Mouse (Mus musculus) midbrain, postnatal 0 days (tissue): Measurements from ENCODE around the gene Ccdc134. TPM values are rescaled to one million over a fixed set of nuclear protein-coding genes. Genes with fewer than 3 reads are reported as not detected.

Source experiments
- ATAC-seq: fragments of 200-750 bp; cut with Nextera tagmentation; 2 replicates; pipeline ENCODE4 v1.8.0; 2017; ENCODE audit warnings: moderate number of reproducible peaks, mild to moderate bottlenecking, moderate TSS enrichment, moderate library complexity; ENCODE audit not compliant: low FRiP score
- DNase-seq: peaks from one replicate; pipeline ENCODE4 v3.0.0-alpha.2; 2015; ENCODE audit warnings: low spot score
- H3K27ac ChIP-seq: fragments of 300-500 bp; sonication (generic); 2 replicates; pipeline ENCODE4 v1.5.1; 2014; ENCODE audit warnings: low read depth, mild to moderate bottlenecking, low read length, mixed read lengths
- H3K27me3 ChIP-seq: fragments of 300-500 bp; sonication (generic); 2 replicates; pipeline ENCODE4 v1.6.1; 2014; ENCODE audit warnings: low read length, control low read depth, mixed read lengths; ENCODE audit not compliant: insufficient read depth
- H3K36me3 ChIP-seq: fragments of 300-500 bp; sonication (generic); 2 replicates; pipeline ENCODE4 v1.6.1; 2014; ENCODE audit warnings: low read length, control low read depth, mixed read lengths; ENCODE audit not compliant: insufficient read depth
- H3K4me1 ChIP-seq: fragments of 300-500 bp; sonication (generic); 2 replicates; pipeline ENCODE4 v1.6.1; 2014; ENCODE audit warnings: mild to moderate bottlenecking, control low read depth, antibody characterized with exemption, low read length, mixed read lengths; ENCODE audit not compliant: insufficient read depth
- H3K4me2 ChIP-seq: fragments of 300-500 bp; sonication (generic); 2 replicates; pipeline ENCODE4 v1.6.1; 2014; ENCODE audit warnings: low read depth, mild to moderate bottlenecking, low read length, mixed read lengths; ENCODE audit not compliant: poor library complexity, severe bottlenecking
- H3K4me3 ChIP-seq: fragments of 300-500 bp; sonication (generic); 2 replicates; pipeline ENCODE4 v1.5.1; 2014; ENCODE audit warnings: low read depth, mild to moderate bottlenecking, low read length, moderate library complexity
- H3K9ac ChIP-seq: fragments of 300-500 bp; sonication (generic); replicated peaks from 2 replicates; pipeline ENCODE4 v1.6.1; 2014; ENCODE audit warnings: mild to moderate bottlenecking, low read length, moderate library complexity, mixed read lengths; ENCODE audit not compliant: poor library complexity, severe bottlenecking
- H3K9me3 ChIP-seq: fragments of 300-500 bp; sonication (generic); 2 replicates; pipeline ENCODE4 v1.6.1; 2016; ENCODE audit warnings: low read length, control low read depth
- CTCF ChIP-seq: IDR thresholded peaks from 2 replicates; pipeline ENCODE4 v1.5.1; 2016; ENCODE audit warnings: antibody characterized with exemption, mild to moderate bottlenecking
- WGBS: fragments of 180-500 bp; shearing (Covaris S2); extraction: QIAGEN DNeasy Blood & Tissue Kit; methylation state at CpG from one replicate; pipeline ENCODE4 v1.1.7; 2014; 5-methylcytosine and 5-hydroxymethylcytosine counted together
- polyA plus RNA-seq: library from polyadenylated mRNA; unstranded; fragments of >200 nt; fragmentation: Nextera tagmentation; extraction: Ambion mirVana; gene quantifications from 2 replicates; pipeline ENCODE4 v1.2.1, GENCODE M21; 2015
- total RNA-seq: library from RNA; depleted of rRNA; stranded (reverse); fragments of >200 nt; gene quantifications from 2 replicates; pipeline ENCODE4 v1.2.3, GENCODE M21; 2014

Gene Ccdc134
- total and polyA plus RNA-seq, 2 experiments from 2014 or later, result 6.9 to 8.7 TPM

- ATAC-seq, result no peak
- Histone ChIP-seq H3K9me3 (no peaks in the 10 kb centered on the region), H3K27me3 (no peaks in the 10 kb centered on the region), H3K4me2 (no peak overlapping the region), H3K36me3 (peaks cover 92% of the 10 kb centered on the region), H3K4me3 (no peak overlapping the region), H3K4me1 (no peaks in the 10 kb centered on the region), H3K27ac (no peak overlapping the region), H3K9ac (no peak overlapping the region)
- 87% methylated on average over 10 of the region's 10 CpGs for WGBS
- no peak for TF ChIP-seq CTCF
- DNase-seq, result no peak
These were observed 55.9 kb downstream of the Ccdc134 start for GRCm38 (mm10) chr15:82183596-82183995.

DNA sequence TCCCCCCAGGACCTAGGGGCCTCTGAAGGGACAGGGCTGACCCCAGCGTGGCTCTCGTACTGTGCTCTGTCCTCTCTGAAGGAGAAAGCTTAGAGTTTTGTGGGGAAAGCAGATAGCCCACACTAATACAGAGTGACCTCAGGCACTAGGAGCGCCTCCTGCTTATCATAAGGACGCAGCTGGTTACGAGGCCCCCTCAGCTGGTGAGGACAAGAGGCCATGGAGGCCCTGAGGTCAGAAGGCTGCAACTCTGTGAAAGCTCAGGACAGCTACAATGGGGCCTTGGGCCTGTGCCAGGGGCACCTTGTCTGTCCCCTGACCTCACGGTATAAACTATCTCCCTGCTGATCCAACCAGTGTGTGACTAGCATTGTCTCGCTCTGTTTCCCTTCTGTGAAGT is 56.5 kb downstream of the Ccdc134 start:
- WGBS, result 83% methylated on average over 7 of the region's 7 CpGs
- Histone ChIP-seq H3K4me3 (no peak overlapping the region), H3K4me2 (no peak overlapping the region), H3K9ac (no peak overlapping the region), H3K4me1 (no peaks in the 10 kb centered on the region), H3K9me3 (no peaks in the 10 kb centered on the region), H3K27me3 (no peaks in the 10 kb centered on the region), H3K27ac (no peak overlapping the region), H3K36me3 (peaks cover 86% of the 10 kb centered on the region)
- DNase-seq (no peak), ATAC-seq (no peak)
- TF ChIP-seq CTCF, result no peak

GRCm38 (mm10) chr15:82184656-82185055 is 56.9 kb downstream of the Ccdc134 start:
- no peak for TF ChIP-seq CTCF
- Histone ChIP-seq H3K4me3 (no peak overlapping the region), H3K27me3 (no peaks in the 10 kb centered on the region), H3K9me3 (no peaks in the 10 kb centered on the region), H3K9ac (no peak overlapping the region), H3K4me1 (no peaks in the 10 kb centered on the region), H3K27ac (no peak overlapping the region), H3K4me2 (no peak overlapping the region), H3K36me3 (peaks cover 82% of the 10 kb centered on the region)
- ATAC-seq (no peak), DNase-seq (no peak)
- WGBS, result 91% methylated on average over 10 of the region's 10 CpGs

DNA sequence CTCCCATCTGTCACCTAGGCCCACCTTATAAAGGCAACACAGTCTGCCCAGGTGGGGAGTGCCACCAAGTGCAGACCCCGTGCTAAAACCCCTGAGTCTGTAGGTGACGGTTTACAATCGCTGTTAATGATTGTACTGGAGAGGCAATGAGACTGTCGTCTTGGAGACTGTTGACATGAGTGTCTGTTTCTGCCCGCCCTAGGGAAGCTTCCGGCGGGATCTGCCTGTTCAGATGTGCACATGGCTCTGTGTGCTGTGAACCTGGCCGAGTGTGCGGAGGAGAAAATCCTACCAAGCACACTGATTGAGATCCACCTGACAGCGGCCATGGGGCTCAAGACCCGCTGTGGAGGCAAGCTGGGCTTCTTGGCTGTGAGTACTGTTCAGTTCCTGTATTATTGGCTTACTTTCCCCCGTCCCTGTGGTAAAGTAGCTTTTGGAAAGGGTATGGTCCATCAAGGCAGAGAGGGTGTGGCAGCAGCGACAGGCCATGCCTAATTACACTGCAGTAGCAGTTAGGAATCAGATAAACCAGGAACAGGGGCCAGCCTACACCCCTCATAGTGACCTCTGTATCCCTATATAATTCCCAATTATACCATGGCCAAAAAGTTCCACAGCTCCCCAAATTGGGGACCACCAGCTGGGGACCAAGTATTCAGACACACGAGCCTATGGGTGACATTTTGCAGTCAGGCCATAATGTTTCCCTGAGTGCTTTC is 57.5 kb downstream of the Ccdc134 start:
- WGBS, result 91% methylated on average over 14 of the region's 14 CpGs
- Histone ChIP-seq H3K4me3 (no peak overlapping the region), H3K4me2 (no peak overlapping the region), H3K27ac (no peak overlapping the region), H3K9ac (no peak overlapping the region), H3K9me3 (no peaks in the 10 kb centered on the region), H3K4me1 (no peaks in the 10 kb centered on the region), H3K27me3 (no peaks in the 10 kb centered on the region), H3K36me3 (peaks cover 77% of the 10 kb centered on the region)
- ATAC-seq (no peak), DNase-seq (no peak)
- TF ChIP-seq CTCF, result no peak

DNA sequence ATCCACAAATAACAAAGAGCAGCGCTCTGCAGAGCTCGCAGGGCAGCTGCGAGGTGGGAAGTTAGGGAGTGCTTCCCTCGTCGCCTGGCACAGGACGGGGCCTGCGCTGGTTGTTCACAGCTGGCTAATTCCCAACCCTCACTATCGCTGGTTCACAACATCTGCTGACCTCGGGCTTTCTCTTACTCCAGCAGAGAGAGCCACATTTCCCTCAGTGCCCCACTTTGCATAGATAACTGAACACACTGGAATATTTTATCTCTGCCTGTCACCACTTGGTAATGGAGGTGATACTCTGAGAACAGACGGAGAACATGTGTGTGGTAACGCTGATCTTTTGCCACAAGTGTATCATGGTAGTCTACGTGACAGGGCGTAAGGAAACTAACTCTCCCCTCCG is 58.4 kb downstream of the Ccdc134 start:
- no peak for ATAC-seq
- no peak overlapping the region for H3K4me3 ChIP-seq
- no peaks in the 10 kb centered on the region for H3K4me1 ChIP-seq
- WGBS, result 84% methylated on average over 14 of the region's 14 CpGs
- no peak for DNase-seq
- TF ChIP-seq CTCF, result no peak
- no peak overlapping the region for H3K4me2 ChIP-seq
- H3K9ac ChIP-seq, result no peak overlapping the region
- H3K27ac ChIP-seq, result no peak overlapping the region
- peaks cover 69% of the 10 kb centered on the region for H3K36me3 ChIP-seq
- no peaks in the 10 kb centered on the region for H3K9me3 ChIP-seq
- no peaks in the 10 kb centered on the region for H3K27me3 ChIP-seq

GRCm38 (mm10) chr15:82186931-82187330 is 59.2 kb downstream of the Ccdc134 start:
- H3K9me3 ChIP-seq, result no peaks in the 10 kb centered on the region
- 90% methylated on average over 5 of the region's 5 CpGs for WGBS
- DNase-seq (no peak), ATAC-seq (no peak)
- H3K9ac ChIP-seq, result no peak overlapping the region
- no peak overlapping the region for H3K27ac ChIP-seq
- no peak overlapping the region for H3K4me2 ChIP-seq
- H3K27me3 ChIP-seq, result no peaks in the 10 kb centered on the region
- no peaks in the 10 kb centered on the region for H3K4me1 ChIP-seq
- no peak for TF ChIP-seq CTCF
- no peak overlapping the region for H3K4me3 ChIP-seq
- peaks cover 68% of the 10 kb centered on the region for H3K36me3 ChIP-seq
